Mouse (Mus musculus) limb, embryonic 15.5 days (tissue): ENCODE measurements around the gene Hormad1. TPM values are rescaled to one million over a fixed set of nuclear protein-coding genes. Genes with fewer than 3 reads are reported as not detected.
"Not testable (repeated sequence)": the region's sequence is repeated elsewhere in the genome, so short reads cannot be mapped to it uniquely, and the experiment has no call there.

ENCODE experiments used
- ATAC-seq: fragments of 200-750 bp; cut with Nextera tagmentation; 2 replicates; pipeline ENCODE4 v1.8.0; 2017; ENCODE audit warnings: low read depth, moderate TSS enrichment; ENCODE audit not compliant: insufficient number of reproducible peaks, low FRiP score, low TSS enrichment
- H3K27ac ChIP-seq: fragments of 300-500 bp; sonication (generic); 2 replicates; pipeline ENCODE4 v1.5.1; 2015; ENCODE audit warnings: moderate library complexity, mild to moderate bottlenecking, inconsistent platforms
- H3K27me3 ChIP-seq: fragments of 300-500 bp; sonication (generic); 2 replicates; pipeline ENCODE4 v1.6.1; 2015; ENCODE audit warnings: inconsistent platforms
- H3K36me3 ChIP-seq: fragments of 300-500 bp; sonication (generic); 2 replicates; pipeline ENCODE4 v1.6.1; 2015; ENCODE audit warnings: inconsistent platforms
- H3K4me1 ChIP-seq: fragments of 300-500 bp; sonication (generic); 2 replicates; pipeline ENCODE4 v1.6.1; 2015; ENCODE audit warnings: inconsistent platforms
- H3K4me2 ChIP-seq: fragments of 300-500 bp; sonication (generic); 2 replicates; pipeline ENCODE4 v1.6.1; 2015; ENCODE audit warnings: mild to moderate bottlenecking, inconsistent platforms
- H3K4me3 ChIP-seq: fragments of 300-500 bp; sonication (generic); 2 replicates; pipeline ENCODE4 v1.5.1; 2015; ENCODE audit warnings: mild to moderate bottlenecking, inconsistent platforms
- H3K9ac ChIP-seq: fragments of 300-500 bp; sonication (generic); 2 replicates; pipeline ENCODE4 v1.6.1; 2015; ENCODE audit warnings: inconsistent platforms
- H3K9me3 ChIP-seq: fragments of 300-500 bp; sonication (generic); 2 replicates; pipeline ENCODE4 v1.6.1; 2016; ENCODE audit warnings: inconsistent platforms
- WGBS: fragments of 180-500 bp; shearing (Covaris S2); methylation state at CpG from one replicate; pipeline ENCODE4 v1.1.7; 2015; 5-methylcytosine and 5-hydroxymethylcytosine counted together
- polyA plus RNA-seq: library from polyadenylated mRNA; unstranded; fragments of >200 nt; fragmentation: Nextera tagmentation; extraction: Ambion mirVana; gene quantifications from 2 replicates; pipeline ENCODE4 v1.2.1, GENCODE M21; 2015

Hormad1 gene
- polyA plus RNA-seq, 1 experiment from 2014 or later, result not detected

DNA sequence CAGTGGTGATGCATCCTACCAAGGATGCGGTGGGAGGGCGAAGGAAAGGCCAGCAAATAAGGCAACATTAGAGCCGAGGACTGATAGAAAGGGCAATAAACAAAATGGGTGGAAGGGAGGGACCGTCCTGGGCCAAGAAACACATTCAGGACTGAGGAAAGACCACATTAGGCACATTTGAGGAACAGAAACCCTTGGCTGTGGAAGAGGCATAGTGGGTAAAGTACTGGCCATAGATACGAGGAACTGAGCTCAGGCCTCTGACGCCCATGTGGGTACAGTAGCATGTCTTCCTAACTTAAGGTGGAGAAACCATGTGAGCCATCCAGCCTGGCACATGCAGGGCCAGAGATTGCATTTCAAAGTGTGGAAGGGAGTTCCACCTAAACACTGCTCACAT lies 29.7 kb upstream of the Hormad1 start:
- no peak for ATAC-seq
- WGBS, result 86% methylated on average over 6 of the region's 6 CpGs

DNA sequence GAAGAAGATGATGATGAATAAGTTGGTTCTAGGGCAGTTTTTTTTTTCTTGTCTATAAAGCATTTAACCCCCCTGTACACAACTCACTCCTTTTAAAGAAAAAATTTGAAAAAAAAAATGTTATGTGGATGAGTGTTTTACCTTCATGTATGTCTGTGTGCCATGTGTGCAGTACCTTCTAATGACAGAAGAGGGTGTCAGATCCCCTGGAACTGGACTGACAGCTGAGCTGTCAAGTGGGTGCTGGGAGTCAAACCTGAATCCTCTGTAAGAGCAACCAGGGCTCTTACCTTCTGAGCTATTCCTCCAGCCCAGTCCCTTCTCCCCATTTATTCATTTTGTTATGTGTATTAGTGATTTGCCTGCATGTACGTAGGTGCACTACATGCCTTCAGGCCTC lies 28.5 kb upstream of the Hormad1 start:
- Histone ChIP-seq H3K27me3 (no peaks in the 10 kb centered on the region), H3K36me3 (no peaks in the 10 kb centered on the region), H3K4me1 (no peaks in the 10 kb centered on the region), H3K9me3 (no peaks in the 10 kb centered on the region), H3K9ac (no peak overlapping the region), H3K4me3 (no peak overlapping the region), H3K4me2 (no peak overlapping the region), H3K27ac (no peak overlapping the region)
- ATAC-seq, result no peak
- 81% methylated on average over 1 of the region's 1 CpGs for WGBS

More for the DNA sequence above, 29.7 kb upstream of the Hormad1 start:
- no peaks in the 10 kb centered on the region for H3K27me3 ChIP-seq
- no peaks in the 10 kb centered on the region for H3K9me3 ChIP-seq
- no peak overlapping the region for H3K27ac ChIP-seq
- no peak overlapping the region for H3K4me2 ChIP-seq
- no peaks in the 10 kb centered on the region for H3K36me3 ChIP-seq
- H3K4me3 ChIP-seq, result no peak overlapping the region
- H3K9ac ChIP-seq, result no peak overlapping the region
- H3K4me1 ChIP-seq, result no peaks in the 10 kb centered on the region

DNA sequence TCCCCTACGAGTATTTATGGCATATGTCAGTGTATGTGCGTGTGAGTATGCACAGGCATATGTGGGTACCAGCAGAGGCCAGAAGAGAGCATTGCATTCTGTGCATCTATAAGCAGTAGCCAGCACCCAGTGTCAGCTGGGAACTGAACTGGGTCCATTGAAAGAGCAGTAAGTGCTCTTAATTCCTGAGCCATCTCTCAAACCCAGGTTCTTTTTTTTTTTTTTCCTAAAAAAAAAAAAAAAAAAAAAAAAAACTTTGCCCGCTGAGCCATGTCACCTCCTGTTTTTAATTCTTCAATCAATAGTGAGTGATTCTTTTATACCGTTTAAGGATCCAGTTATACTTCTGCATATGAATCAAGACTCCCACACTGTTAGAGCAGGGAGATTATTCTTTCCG lies 26.1 kb upstream of the Hormad1 start:
- Histone ChIP-seq H3K9ac (no peak overlapping the region), H3K4me1 (no peaks in the 10 kb centered on the region), H3K27me3 (no peaks in the 10 kb centered on the region), H3K27ac (no peak overlapping the region), H3K9me3 (no peaks in the 10 kb centered on the region), H3K4me2 (no peak overlapping the region), H3K4me3 (no peak overlapping the region), H3K36me3 (no peaks in the 10 kb centered on the region)
- ATAC-seq, result no peak
- 87% methylated on average over 5 of the region's 5 CpGs for WGBS

DNA sequence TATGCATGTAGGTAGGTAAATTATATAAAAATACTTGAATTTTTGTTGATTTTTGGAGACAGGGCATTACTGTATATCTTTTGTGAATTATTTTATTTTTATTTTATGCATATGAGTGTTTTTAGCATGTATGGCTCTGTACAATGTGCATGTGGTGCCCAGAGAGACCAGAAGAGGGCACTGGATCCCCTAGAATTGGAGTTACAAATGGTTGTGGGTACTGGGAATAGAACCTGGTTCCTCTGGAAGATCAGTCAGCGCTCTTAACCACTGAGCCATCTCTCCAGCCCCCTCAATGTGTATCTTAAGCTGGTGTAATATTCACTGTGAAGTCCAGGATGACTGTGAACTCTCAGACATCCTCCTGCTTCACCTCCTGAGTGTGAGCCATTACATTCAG lies 24.6 kb upstream of the Hormad1 start:
- Histone ChIP-seq H3K4me2 (no peak overlapping the region), H3K4me1 (no peaks in the 10 kb centered on the region), H3K27ac (no peak overlapping the region), H3K9me3 (no peaks in the 10 kb centered on the region), H3K9ac (no peak overlapping the region), H3K4me3 (no peak overlapping the region), H3K27me3 (no peaks in the 10 kb centered on the region), H3K36me3 (no peaks in the 10 kb centered on the region)
- ATAC-seq, result no peak
- 84% methylated on average over 1 of the region's 1 CpGs for WGBS

DNA sequence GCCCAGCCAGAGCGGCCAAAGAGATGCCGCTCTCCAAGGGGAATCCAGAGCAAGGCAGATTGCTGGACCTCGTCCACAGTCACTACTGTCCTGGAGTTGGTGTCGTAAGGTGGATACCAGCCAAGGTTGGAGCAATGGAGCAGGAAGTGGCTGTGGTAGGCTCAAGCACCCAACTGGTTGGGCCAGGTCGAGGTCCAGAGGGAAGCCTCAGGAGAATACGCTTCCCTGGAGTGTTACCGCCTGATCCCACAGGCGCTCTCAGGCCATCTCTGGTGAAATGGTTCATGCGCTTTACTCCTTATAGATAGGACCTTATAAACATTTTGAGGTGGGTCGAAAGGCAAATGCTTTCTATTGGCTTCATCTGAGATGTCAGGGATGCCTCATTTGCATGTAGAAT lies 20.5 kb upstream of the Hormad1 start:
- no peak overlapping the region for H3K27ac ChIP-seq

GRCm38 (mm10) chr3:95539837-95540236 lies 19.6 kb upstream of the Hormad1 start:
- H3K4me3 ChIP-seq, result no peak overlapping the region
- H3K4me1 ChIP-seq, result no peaks in the 10 kb centered on the region
- H3K9me3 ChIP-seq, result no peaks in the 10 kb centered on the region
- H3K4me2 ChIP-seq, result no peak overlapping the region
- H3K36me3 ChIP-seq, result no peaks in the 10 kb centered on the region
- no peaks in the 10 kb centered on the region for H3K27me3 ChIP-seq
- ATAC-seq, result no peak
- 88% methylated on average over 4 of the region's 4 CpGs for WGBS
- no peak overlapping the region for H3K9ac ChIP-seq
- H3K27ac ChIP-seq, result no peak overlapping the region

More for the DNA sequence above, 20.5 kb upstream of the Hormad1 start:
- Histone ChIP-seq H3K4me1 (no peaks in the 10 kb centered on the region), H3K36me3 (no peaks in the 10 kb centered on the region), H3K4me2 (no peak overlapping the region), H3K4me3 (no peak overlapping the region), H3K9me3 (no peaks in the 10 kb centered on the region), H3K9ac (no peak overlapping the region), H3K27me3 (no peaks in the 10 kb centered on the region)
- no peak for ATAC-seq
- WGBS, result 89% methylated on average over 10 of the region's 10 CpGs

- H3K4me3 ChIP-seq, H3K4me2 ChIP-seq, H3K27me3 ChIP-seq, H3K27ac ChIP-seq, H3K9me3 ChIP-seq, H3K9ac ChIP-seq, H3K36me3 ChIP-seq, H3K4me1 ChIP-seq, ATAC-seq: not testable (repeated sequence)
- WGBS, result 82% methylated on average over 2 of the region's 2 CpGs
These were observed 18.3 kb upstream of the Hormad1 start for GRCm38 (mm10) chr3:95541186-95541585.

- Histone ChIP-seq H3K9me3 (no peaks in the 10 kb centered on the region), H3K4me1 (no peaks in the 10 kb centered on the region), H3K27me3 (no peaks in the 10 kb centered on the region), H3K4me2 (no peak overlapping the region), H3K9ac (no peak overlapping the region), H3K27ac (no peak overlapping the region), H3K4me3 (no peak overlapping the region), H3K36me3 (no peaks in the 10 kb centered on the region)
- ATAC-seq, result no peak
These were observed 17.3 kb upstream of the Hormad1 start for GRCm38 (mm10) chr3:95542171-95542570.

GRCm38 (mm10) chr3:95542981-95543380 lies 16.5 kb upstream of the Hormad1 start:
- no peaks in the 10 kb centered on the region for H3K9me3 ChIP-seq
- no peak overlapping the region for H3K4me3 ChIP-seq
- no peak overlapping the region for H3K9ac ChIP-seq
- no peaks in the 10 kb centered on the region for H3K36me3 ChIP-seq
- H3K27me3 ChIP-seq, result no peaks in the 10 kb centered on the region
- no peak overlapping the region for H3K27ac ChIP-seq
- WGBS, result 70% methylated on average over 7 of the region's 7 CpGs
- H3K4me1 ChIP-seq, result no peaks in the 10 kb centered on the region
- no peak for ATAC-seq
- no peak overlapping the region for H3K4me2 ChIP-seq

GRCm38 (mm10) chr3:95550176-95550575 lies 9.3 kb upstream of the Hormad1 start:
- WGBS, result 63% methylated on average over 1 of the region's 1 CpGs
- no peak overlapping the region for H3K27ac ChIP-seq
- H3K36me3 ChIP-seq, result no peaks in the 10 kb centered on the region
- H3K9me3 ChIP-seq, result no peaks in the 10 kb centered on the region
- H3K4me2 ChIP-seq, result no peak overlapping the region
- H3K27me3 ChIP-seq, result no peaks in the 10 kb centered on the region
- ATAC-seq, result no peak
- H3K9ac ChIP-seq, result no peak overlapping the region
- no peaks in the 10 kb centered on the region for H3K4me1 ChIP-seq
- no peak overlapping the region for H3K4me3 ChIP-seq

DNA sequence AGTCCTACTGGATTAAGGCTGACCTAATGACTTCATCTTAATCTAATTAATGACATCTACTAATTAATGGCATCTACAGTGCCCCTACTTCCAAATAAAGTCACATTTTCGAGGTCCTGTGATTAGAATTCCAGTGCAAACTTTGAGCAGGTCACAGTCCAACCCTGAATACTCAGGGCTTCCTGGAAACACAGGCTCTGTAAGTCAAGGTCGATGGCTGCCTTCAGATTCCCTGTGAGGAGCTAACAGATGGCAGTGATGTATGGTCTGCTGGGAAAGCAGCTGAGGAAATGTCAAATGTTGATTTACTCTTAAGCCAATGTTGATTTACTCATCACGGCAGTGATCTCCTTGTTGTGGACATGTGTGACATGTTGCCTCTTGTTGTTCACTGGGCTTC lies 5.5 kb upstream of the Hormad1 start:
- no peaks in the 10 kb centered on the region for H3K9me3 ChIP-seq
- 52% methylated on average over 3 of the region's 3 CpGs for WGBS
- H3K4me1 ChIP-seq, result no peaks in the 10 kb centered on the region
- ATAC-seq, result no peak
- no peak overlapping the region for H3K27ac ChIP-seq
- H3K4me3 ChIP-seq, result no peak overlapping the region
- no peak overlapping the region for H3K9ac ChIP-seq
- no peaks in the 10 kb centered on the region for H3K36me3 ChIP-seq
- no peaks in the 10 kb centered on the region for H3K27me3 ChIP-seq
- H3K4me2 ChIP-seq, result no peak overlapping the region

DNA sequence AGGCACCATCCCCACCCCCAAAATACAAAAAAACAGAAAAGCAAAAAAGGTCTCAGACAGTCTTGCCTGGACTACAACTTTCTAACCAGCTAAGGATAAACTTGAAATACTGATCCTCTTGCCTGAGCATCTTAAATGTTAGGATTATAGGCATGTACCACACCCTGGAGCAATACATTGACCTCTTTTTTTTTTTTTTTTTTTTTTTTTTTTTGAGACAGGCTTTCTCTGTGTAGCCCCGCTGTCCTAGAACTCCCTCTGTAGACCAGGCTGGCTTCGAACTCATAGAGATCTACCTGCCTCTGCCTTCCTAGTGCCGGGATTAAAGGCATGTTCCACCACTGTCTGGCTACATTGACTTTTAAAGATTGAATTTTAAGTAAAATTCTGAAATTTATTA lies 1.3 kb downstream of the Hormad1 start:
- 90% methylated on average over 3 of the region's 3 CpGs for WGBS
- no peaks in the 10 kb centered on the region for H3K27me3 ChIP-seq

GRCm38 (mm10) chr3:95561826-95562225 lies 2.3 kb downstream of the Hormad1 start:
- WGBS, result 41% methylated on average over 2 of the region's 2 CpGs
- no peak overlapping the region for H3K4me2 ChIP-seq

More for the DNA sequence above, 1.3 kb downstream of the Hormad1 start:
- Histone ChIP-seq H3K36me3 (no peaks in the 10 kb centered on the region), H3K4me1 (no peaks in the 10 kb centered on the region), H3K4me2 (no peak overlapping the region), H3K27ac (no peak overlapping the region), H3K9ac (no peak overlapping the region), H3K9me3 (no peaks in the 10 kb centered on the region), H3K4me3 (no peak overlapping the region)
- ATAC-seq, result no peak

More at GRCm38 (mm10) chr3:95561826-95562225, 2.3 kb downstream of the Hormad1 start:
- no peaks in the 10 kb centered on the region for H3K4me1 ChIP-seq
- no peaks in the 10 kb centered on the region for H3K27me3 ChIP-seq
- ATAC-seq, result no peak
- no peaks in the 10 kb centered on the region for H3K36me3 ChIP-seq
- no peak overlapping the region for H3K27ac ChIP-seq
- H3K9ac ChIP-seq, result no peak overlapping the region
- no peaks in the 10 kb centered on the region for H3K9me3 ChIP-seq
- H3K4me3 ChIP-seq, result no peak overlapping the region
